Mouse (Mus musculus) olfactory bulb, adult 2 months (tissue): ENCODE data around the gene Gm5134.

Experiments used
- CTCF ChIP-seq: fragments of 200-500 bp; IDR thresholded peaks from 2 replicates; pipeline ENCODE4 v1.5.1; 2012; ENCODE audit warnings: low read depth, mild to moderate bottlenecking, low read length, moderate library complexity; ENCODE audit not compliant: insufficient read depth
- POLR2A ChIP-seq: fragments of 200-500 bp; IDR thresholded peaks from 2 replicates; pipeline ENCODE4 v1.6.1; 2012; ENCODE audit warnings: mild to moderate bottlenecking, low read depth, low read length, moderate library complexity; ENCODE audit not compliant: insufficient read depth

GRCm38 (mm10) chr10:76032402-76033118, 78.2 kb downstream of the Gm5134 start, which contains the start of gene Zfp280b:
- TF ChIP-seq CTCF = peak; percentile 61
- peak; percentile 65; the same call in 1 of the 2 replicates for TF ChIP-seq POLR2A
